Mouse (Mus musculus) G1E (cell line): ENCODE measurements around the gene Rpl41. TPM values are rescaled to one million over a fixed set of nuclear protein-coding genes. Genes with fewer than 3 reads are reported as not detected.
"Not testable (repeated sequence)": the region's sequence is repeated elsewhere in the genome, so short reads cannot be mapped to it uniquely, and the experiment has no call there.

Source experiments
- ATAC-seq: 2 replicates; pipeline ENCODE4 v1.8.0; 2016; ENCODE audit warnings: mild to moderate bottlenecking; ENCODE audit not compliant: insufficient number of reproducible peaks, poor library complexity, low FRiP score, severe bottlenecking; ENCODE audit errors: extremely low read depth
- DNase-seq: peaks from one replicate; pipeline ENCODE4 v3.0.0; 2012; ENCODE audit warnings: low spot score
- H3K27me3 ChIP-seq: 2 replicates; pipeline ENCODE4 v1.6.1; 2012; ENCODE audit warnings: mild to moderate bottlenecking, low read length, inconsistent platforms; ENCODE audit not compliant: insufficient read depth
- H3K36me3 ChIP-seq: replicated peaks from 2 replicates; pipeline ENCODE3; 2012; ENCODE audit warnings: mild to moderate bottlenecking, inconsistent platforms
- H3K4me1 ChIP-seq: 2 replicates; pipeline ENCODE4 v1.6.1; 2012; ENCODE audit warnings: low read depth, low read length, inconsistent platforms, mixed read lengths; ENCODE audit not compliant: insufficient read depth
- H3K4me3 ChIP-seq: 2 replicates; pipeline ENCODE4 v1.5.1; 2012; ENCODE audit warnings: low read depth, mild to moderate bottlenecking, inconsistent platforms, low read length, moderate library complexity, mixed read lengths
- H3K9me3 ChIP-seq: replicated peaks from 2 replicates; pipeline ENCODE4 v1.6.1; 2012; ENCODE audit warnings: inconsistent platforms
- CTCF ChIP-seq: IDR thresholded peaks from 2 replicates; pipeline ENCODE4 v1.5.1; 2012; ENCODE audit warnings: low read depth, low read length, inconsistent platforms, mixed read lengths
- GATA1 ChIP-seq: IDR thresholded peaks from 2 replicates; pipeline ENCODE4 v1.6.1; 2012; ENCODE audit warnings: borderline replicate concordance, low read length, inconsistent platforms, mixed read lengths
- GATA2 ChIP-seq: IDR thresholded peaks from 2 replicates; pipeline ENCODE4 v1.6.1; 2012; ENCODE audit warnings: low read depth, low read length, inconsistent platforms, borderline replicate concordance
- POLR2AphosphoS5 ChIP-seq: IDR thresholded peaks from 2 replicates; pipeline ENCODE4 v1.6.1; 2012; ENCODE audit warnings: low read depth, low read length, inconsistent platforms; ENCODE audit not compliant: insufficient replicate concordance
- TAL1 ChIP-seq: conservative IDR thresholded peaks from 2 replicates; pipeline ENCODE4 v1.6.1; 2012; ENCODE audit warnings: low read depth, low read length, inconsistent platforms, mixed read lengths
- polyA plus RNA-seq: library from polyadenylated mRNA; stranded (reverse); fragments of >175 nt; gene quantifications from 2 replicates; pipeline ENCODE4 v1.2.3, GENCODE M21; 2012
- total RNA-seq, 2 experiments: library from RNA; stranded (forward) in 1 of 2; stranded (reverse) in 1 of 2; fragments of 200-1000 nt in 1 of 2; fragments of >200 nt in 1 of 2; fragmentation: Nextera tagmentation in 1 of 2; gene quantifications; 2 replicates each; pipeline ENCODE4 v1.2.3; 2014 to 2017

Rpl41 gene
- total and polyA plus RNA-seq, 3 experiments, result 2,736 to 11,415 (median 5,596) TPM

DNA sequence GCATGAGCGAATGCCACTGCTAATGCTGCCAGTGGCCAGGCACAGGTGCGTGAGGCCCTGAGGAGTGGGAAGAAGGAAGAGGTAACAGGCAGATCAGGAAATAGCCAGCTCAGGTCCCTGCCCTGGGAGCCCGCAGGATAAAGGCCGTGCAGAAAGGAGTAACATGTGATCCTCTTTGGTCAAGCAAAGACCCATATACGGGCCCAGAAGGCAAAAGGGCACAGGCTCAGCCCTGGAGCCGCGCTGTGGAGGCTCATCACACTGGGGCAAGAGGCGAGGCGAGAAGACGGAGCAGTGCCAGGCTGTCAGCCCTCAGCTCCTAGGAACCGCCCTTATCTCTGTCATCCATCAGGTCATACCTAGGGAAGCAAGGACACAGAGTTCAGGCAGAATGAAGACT is 38.8 kb downstream of the Rpl41 start:
- peaks cover 83% of the 10 kb centered on the region for H3K36me3 ChIP-seq
- DNase-seq (no peak), ATAC-seq (no peak)
- H3K4me1 ChIP-seq, result peaks cover 15% of the 10 kb centered on the region; the same call in 1 of the 2 replicates
- H3K4me3 ChIP-seq, result no peak overlapping the region
- no peaks in the 10 kb centered on the region for H3K27me3 ChIP-seq
- TF ChIP-seq GATA1, result no peak
- TF ChIP-seq TAL1, result no peak
- no peak for TF ChIP-seq CTCF
- no peak for TF ChIP-seq POLR2AphosphoS5
- TF ChIP-seq GATA2, result no peak
- 0 out of 2 replicates have a peak, but pooled peaks cover 4% of the 10 kb centered on the region for H3K9me3 ChIP-seq

DNA sequence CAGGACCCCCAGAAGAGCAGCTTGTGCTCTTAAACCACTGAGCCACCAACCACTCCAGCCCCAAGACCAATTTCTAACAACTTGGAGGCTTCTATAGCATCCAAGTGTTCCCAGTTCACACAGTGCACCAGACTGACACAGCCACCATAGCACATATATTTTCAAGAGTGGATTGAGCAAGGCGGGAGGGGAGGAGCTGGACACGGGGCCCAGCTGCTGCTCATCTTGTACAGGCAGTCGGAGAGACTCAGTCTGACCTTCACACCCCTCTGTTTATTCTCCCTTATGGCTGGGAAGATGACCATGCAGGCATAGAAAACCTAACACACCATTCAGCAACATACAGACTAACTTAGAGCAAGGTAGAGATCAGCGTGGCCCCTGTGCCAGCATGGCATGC is 39.3 kb downstream of the Rpl41 start:
- peaks cover 79% of the 10 kb centered on the region for H3K36me3 ChIP-seq
- H3K27me3 ChIP-seq, result no peaks in the 10 kb centered on the region
- TF ChIP-seq GATA1, result no peak
- TF ChIP-seq CTCF, result no peak
- TF ChIP-seq TAL1, result no peak
- TF ChIP-seq GATA2, result no peak
- no peak for TF ChIP-seq POLR2AphosphoS5

DNA sequence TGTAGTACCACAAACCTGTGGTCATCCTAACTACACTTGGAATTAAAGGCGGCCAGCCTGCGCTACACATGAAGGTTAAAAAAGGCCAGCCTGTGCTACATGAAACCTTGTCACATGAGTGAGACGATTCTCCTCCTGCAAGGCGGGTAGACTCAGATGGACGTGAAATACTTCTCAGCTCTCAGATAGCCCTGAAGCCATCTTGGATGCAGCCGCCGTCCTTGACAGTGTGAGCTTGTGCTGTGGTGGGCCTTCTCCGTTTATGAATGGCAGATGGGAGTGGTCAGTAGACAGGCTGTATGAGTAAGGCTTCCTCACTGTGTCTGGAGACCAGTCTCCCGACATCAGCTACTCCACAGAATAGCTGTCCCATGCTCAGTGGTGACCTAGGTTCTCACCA is 39.9 kb downstream of the Rpl41 start:
- TF ChIP-seq CTCF, result no peak
- H3K4me1 ChIP-seq, result peaks cover 24% of the 10 kb centered on the region
- H3K9me3 ChIP-seq, result 0 out of 2 replicates have a peak, but pooled peaks cover 4% of the 10 kb centered on the region
- ATAC-seq, result no peak
- no peak overlapping the region for H3K4me3 ChIP-seq
- H3K27me3 ChIP-seq, result no peaks in the 10 kb centered on the region
- DNase-seq, result no peak
- H3K36me3 ChIP-seq, result peaks cover 81% of the 10 kb centered on the region

More for the DNA sequence above, 39.3 kb downstream of the Rpl41 start:
- ATAC-seq (no peak), DNase-seq (no peak)
- H3K9me3 ChIP-seq, result 0 out of 2 replicates have a peak, but pooled peaks cover 4% of the 10 kb centered on the region
- peaks cover 17% of the 10 kb centered on the region for H3K4me1 ChIP-seq
- no peak overlapping the region for H3K4me3 ChIP-seq

DNA sequence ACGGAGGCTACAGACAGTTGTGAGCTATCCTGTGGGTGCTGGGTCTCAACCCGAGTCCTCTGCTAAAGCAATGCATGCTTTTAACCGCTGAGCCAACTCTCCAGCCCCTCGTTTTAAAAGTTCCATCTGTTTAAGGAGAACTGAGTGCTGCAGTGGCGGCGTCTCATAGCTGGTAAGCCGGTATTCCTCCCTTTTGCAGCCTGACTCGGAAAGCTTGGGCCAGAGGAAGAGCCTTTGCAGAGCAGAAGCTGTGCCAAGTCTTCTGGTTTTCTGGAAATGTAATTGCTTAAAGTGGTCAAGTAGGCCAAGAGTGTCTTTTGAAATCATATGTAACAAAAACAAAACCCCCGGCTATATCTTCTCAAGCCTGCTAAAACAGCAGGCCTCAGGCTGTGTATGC is 40.8 kb downstream of the Rpl41 start:
- H3K4me3 ChIP-seq, result no peak overlapping the region
- DNase-seq, result no peak
- ATAC-seq, result no peak
- peaks cover 76% of the 10 kb centered on the region for H3K36me3 ChIP-seq
- H3K4me1 ChIP-seq, result peaks cover 33% of the 10 kb centered on the region
- 0 out of 2 replicates have a peak, but pooled peaks cover 4% of the 10 kb centered on the region for H3K9me3 ChIP-seq
- no peaks in the 10 kb centered on the region for H3K27me3 ChIP-seq
- no peak for TF ChIP-seq GATA2
- TF ChIP-seq POLR2AphosphoS5, result no peak
- no peak for TF ChIP-seq TAL1
- no peak for TF ChIP-seq CTCF
- no peak for TF ChIP-seq GATA1

DNA sequence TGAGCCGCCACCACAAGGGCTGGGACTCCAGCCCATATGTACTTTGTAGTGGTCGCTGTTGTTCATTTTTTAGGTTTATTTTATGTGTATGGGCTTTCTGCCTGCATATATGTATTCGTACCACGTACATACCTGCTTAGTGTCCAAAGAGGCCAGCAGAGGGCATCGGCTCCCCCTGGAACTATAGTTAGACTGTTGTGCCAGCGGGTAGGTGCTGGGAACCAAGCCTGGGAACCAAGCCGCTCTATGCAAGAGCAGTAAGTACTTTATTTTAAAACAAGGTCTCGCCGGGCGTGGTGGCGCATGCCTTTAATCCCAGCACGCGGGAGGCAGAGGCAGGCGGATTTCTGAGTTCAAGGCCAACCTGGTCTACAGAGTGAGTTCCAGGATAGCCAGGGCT is 43.1 kb downstream of the Rpl41 start:
- DNase-seq (no peak), ATAC-seq (no peak)
- no peak for TF ChIP-seq GATA1
- TF ChIP-seq GATA2, result no peak
- no peak for TF ChIP-seq TAL1
- no peak for TF ChIP-seq POLR2AphosphoS5
- no peak for TF ChIP-seq CTCF
- H3K36me3 ChIP-seq, result peaks cover 71% of the 10 kb centered on the region
- H3K4me3 ChIP-seq, result no peak overlapping the region
- no peaks in the 10 kb centered on the region for H3K27me3 ChIP-seq
- peaks cover 43% of the 10 kb centered on the region for H3K4me1 ChIP-seq
- H3K9me3 ChIP-seq, result 0 out of 2 replicates have a peak, but pooled peaks cover 4% of the 10 kb centered on the region

DNA sequence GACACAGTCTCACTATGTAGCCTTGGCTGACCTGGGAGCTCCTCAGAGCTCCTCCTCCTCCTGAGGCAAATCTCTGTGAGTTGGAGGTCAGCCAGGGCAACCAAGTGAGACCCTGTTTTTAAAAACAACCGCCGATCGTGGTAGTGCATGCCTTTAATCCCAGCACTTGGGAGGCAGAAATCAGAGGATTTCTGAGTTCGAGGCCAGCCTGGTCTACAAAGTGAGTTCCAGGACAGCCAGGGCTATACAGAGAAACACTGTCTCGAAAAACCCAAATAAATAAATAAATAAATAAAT is 43.8 kb downstream of the Rpl41 start:
- H3K36me3 ChIP-seq, result peaks cover 65% of the 10 kb centered on the region
- ATAC-seq, H3K4me3 ChIP-seq, H3K9me3 ChIP-seq, H3K27me3 ChIP-seq, DNase-seq: not testable (repeated sequence)
- peaks cover 45% of the 10 kb centered on the region for H3K4me1 ChIP-seq
